Mouse (Mus musculus): ENCODE data around the gene Ubl7. TPM values are rescaled to one million over a fixed set of nuclear protein-coding genes. Genes with fewer than 3 reads are reported as not detected.

The Ubl7 gene
- total RNA-seq, 1 experiment, result 21.2 TPM

GRCm38 (mm10) chr9:57954962-57955744, 44.4 kb downstream of the Ubl7 start:
- DNase-seq (ENCODE audit: low read depth, low spot score), result no peak
- no peaks in the 10 kb centered on the region for H3K9me3 ChIP-seq (ENCODE audit: control insufficient read depth, insufficient read depth, low read depth, low read length)
- no peak overlapping the region for H3K9ac ChIP-seq (ENCODE audit: insufficient read depth, low read depth, low read length, poor library complexity, severe bottlenecking)
- no peak overlapping the region for H3K4me3 ChIP-seq (ENCODE audit: insufficient read depth in 1 of 2, low read depth in 1 of 2, low read length in 2 of 2, poor library complexity in 1 of 2, severe bottlenecking in 1 of 2)
- no peaks in the 10 kb centered on the region for H3K36me3 ChIP-seq (ENCODE audit: control insufficient read depth, insufficient read depth, low read length, poor library complexity, severe bottlenecking)
- in situ Hi-C loops (cut with MboI; ENCODE audit: low sequenced_read_pairs in 2 of 2, unreplicated experiment in 2 of 2), result no loop called here
- no peaks in the 10 kb centered on the region for H3K4me1 ChIP-seq (ENCODE audit: control insufficient read depth in 2 of 2, insufficient read depth in 2 of 2, low read length in 2 of 2, poor library complexity in 1 of 2)
- TF ChIP-seq ZNF384 (IDR thresholded peaks at IDR 0.05; ENCODE audit: low read depth, low read length), result no peak
- no peak for TF ChIP-seq MAFK (IDR thresholded peaks at IDR 0.05; ENCODE audit: insufficient read depth, low read depth, low read length)
- TF ChIP-seq ZC3H11A (IDR thresholded peaks at IDR 0.05; ENCODE audit: borderline replicate concordance, low read depth, low read length), result no peak
- TF ChIP-seq CHD2 (IDR thresholded peaks at IDR 0.05; ENCODE audit: low read depth, low read length), result no peak
- TF ChIP-seq HCFC1 (IDR thresholded peaks at IDR 0.05; ENCODE audit: borderline replicate concordance, insufficient read depth, low read length), result no peak
- H3K27ac ChIP-seq (ENCODE audit: insufficient read depth, low read depth, low read length, poor library complexity, severe bottlenecking), result no peak overlapping the region

GRCm38 (mm10) chr9:57955764-57956163, 45.0 kb downstream of the Ubl7 start:
- Histone ChIP-seq H3K9me3 (ENCODE audit: control insufficient read depth, insufficient read depth, low read depth, low read length) (no peaks in the 10 kb centered on the region), H3K4me1 (ENCODE audit: control insufficient read depth in 2 of 2, insufficient read depth in 2 of 2, low read length in 2 of 2, poor library complexity in 1 of 2) (no peaks in the 10 kb centered on the region), H3K27ac (ENCODE audit: insufficient read depth, low read depth, low read length, poor library complexity, severe bottlenecking) (no peak overlapping the region), H3K36me3 (ENCODE audit: control insufficient read depth, insufficient read depth, low read length, poor library complexity, severe bottlenecking) (no peaks in the 10 kb centered on the region), H3K9ac (ENCODE audit: insufficient read depth, low read depth, low read length, poor library complexity, severe bottlenecking) (no peak overlapping the region), H3K4me3 (ENCODE audit: insufficient read depth in 1 of 2, low read depth in 1 of 2, low read length in 2 of 2, poor library complexity in 1 of 2, severe bottlenecking in 1 of 2) (no peak overlapping the region)
- DNase-seq (ENCODE audit: low read depth, low spot score), result no peak
- no peak for TF ChIP-seq HCFC1 (IDR thresholded peaks at IDR 0.05; ENCODE audit: borderline replicate concordance, insufficient read depth, low read length)
- TF ChIP-seq MAFK (IDR thresholded peaks at IDR 0.05; ENCODE audit: insufficient read depth, low read depth, low read length), result no peak
- TF ChIP-seq CHD2 (IDR thresholded peaks at IDR 0.05; ENCODE audit: low read depth, low read length), result no peak
- no peak for TF ChIP-seq ZC3H11A (IDR thresholded peaks at IDR 0.05; ENCODE audit: borderline replicate concordance, low read depth, low read length)
- TF ChIP-seq ZNF384 (IDR thresholded peaks at IDR 0.05; ENCODE audit: low read depth, low read length), result no peak
- in situ Hi-C loops (cut with MboI; ENCODE audit: low sequenced_read_pairs in 2 of 2, unreplicated experiment in 2 of 2), result no loop called here

DNA sequence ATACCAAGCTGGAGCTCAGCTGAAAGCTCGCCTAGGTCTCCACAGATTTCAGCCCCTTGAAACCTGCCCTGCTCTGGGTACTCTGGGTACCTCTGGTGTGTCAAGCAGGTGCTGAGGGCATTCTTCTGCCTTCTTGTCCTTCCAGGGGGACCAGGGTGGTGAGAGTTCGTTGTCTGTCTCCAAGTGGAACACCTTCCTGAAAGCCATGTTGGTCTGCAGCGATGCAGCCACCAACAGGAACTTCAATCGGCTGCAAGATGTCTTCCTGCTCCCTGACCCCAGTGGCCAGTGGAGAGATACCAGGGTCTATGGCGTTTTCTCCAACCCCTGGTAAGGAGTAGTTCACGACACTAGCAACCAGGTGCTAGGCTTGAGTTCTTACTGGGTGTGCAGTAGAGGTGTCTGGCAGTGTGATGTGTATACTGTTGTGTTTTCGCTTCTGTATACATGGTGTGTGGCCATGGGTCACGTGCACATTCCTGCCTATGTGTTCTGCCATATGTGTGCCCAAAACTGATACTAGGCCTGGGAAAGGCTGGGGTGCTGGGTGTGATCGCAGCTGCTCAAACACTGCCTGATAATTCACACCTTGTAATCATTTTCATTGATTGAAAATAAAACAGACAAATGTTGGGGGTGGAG, 45.5 kb downstream of the Ubl7 start:
- Histone ChIP-seq H3K36me3 (ENCODE audit: control insufficient read depth, insufficient read depth, low read length, poor library complexity, severe bottlenecking) (no peaks in the 10 kb centered on the region), H3K27ac (ENCODE audit: insufficient read depth, low read depth, low read length, poor library complexity, severe bottlenecking) (no peak overlapping the region), H3K9ac (ENCODE audit: insufficient read depth, low read depth, low read length, poor library complexity, severe bottlenecking) (no peak overlapping the region), H3K9me3 (ENCODE audit: control insufficient read depth, insufficient read depth, low read depth, low read length) (no peaks in the 10 kb centered on the region), H3K4me1 (ENCODE audit: control insufficient read depth in 2 of 2, insufficient read depth in 2 of 2, low read length in 2 of 2, poor library complexity in 1 of 2) (no peaks in the 10 kb centered on the region; a peak in 1 of 4 replicates), H3K4me3 (ENCODE audit: insufficient read depth in 1 of 2, low read depth in 1 of 2, low read length in 2 of 2, poor library complexity in 1 of 2, severe bottlenecking in 1 of 2) (no peak overlapping the region)
- in situ Hi-C loops (cut with MboI; ENCODE audit: low sequenced_read_pairs in 2 of 2, unreplicated experiment in 2 of 2), result no loop called here
- DNase-seq (ENCODE audit: low read depth, low spot score), result no peak
- TF ChIP-seq CHD2 (IDR thresholded peaks at IDR 0.05; ENCODE audit: low read depth, low read length) (no peak), MAFK (IDR thresholded peaks at IDR 0.05; ENCODE audit: insufficient read depth, low read depth, low read length) (no peak), ZNF384 (IDR thresholded peaks at IDR 0.05; ENCODE audit: low read depth, low read length) (no peak), HCFC1 (IDR thresholded peaks at IDR 0.05; ENCODE audit: borderline replicate concordance, insufficient read depth, low read length) (no peak), ZC3H11A (IDR thresholded peaks at IDR 0.05; ENCODE audit: borderline replicate concordance, low read depth, low read length) (no peak)

- TF ChIP-seq MAFK (IDR thresholded peaks at IDR 0.05; ENCODE audit: insufficient read depth, low read depth, low read length) (no peak), CHD2 (IDR thresholded peaks at IDR 0.05; ENCODE audit: low read depth, low read length) (no peak), ZNF384 (IDR thresholded peaks at IDR 0.05; ENCODE audit: low read depth, low read length) (no peak), ZC3H11A (IDR thresholded peaks at IDR 0.05; ENCODE audit: borderline replicate concordance, low read depth, low read length) (no peak), HCFC1 (IDR thresholded peaks at IDR 0.05; ENCODE audit: borderline replicate concordance, insufficient read depth, low read length) (no peak)
- DNase-seq (ENCODE audit: low read depth, low spot score), result no peak
- in situ Hi-C loops (cut with MboI; ENCODE audit: low sequenced_read_pairs in 2 of 2, unreplicated experiment in 2 of 2), result no loop called here
- Histone ChIP-seq H3K9ac (ENCODE audit: insufficient read depth, low read depth, low read length, poor library complexity, severe bottlenecking) (no peak overlapping the region), H3K4me1 (ENCODE audit: control insufficient read depth in 2 of 2, insufficient read depth in 2 of 2, low read length in 2 of 2, poor library complexity in 1 of 2) (no peaks in the 10 kb centered on the region; a peak in 1 of 4 replicates), H3K27ac (ENCODE audit: insufficient read depth, low read depth, low read length, poor library complexity, severe bottlenecking) (no peak overlapping the region), H3K9me3 (ENCODE audit: control insufficient read depth, insufficient read depth, low read depth, low read length) (no peaks in the 10 kb centered on the region), H3K4me3 (ENCODE audit: insufficient read depth in 1 of 2, low read depth in 1 of 2, low read length in 2 of 2, poor library complexity in 1 of 2, severe bottlenecking in 1 of 2) (no peak overlapping the region), H3K36me3 (ENCODE audit: control insufficient read depth, insufficient read depth, low read length, poor library complexity, severe bottlenecking) (no peaks in the 10 kb centered on the region)
Measured at GRCm38 (mm10) chr9:57956838-57957236, 46.1 kb downstream of the Ubl7 start.
